Mouse (Mus musculus): ENCODE data around the gene Tex2.
"Not testable (repeated sequence)": the region's sequence is repeated elsewhere in the genome, so short reads cannot be mapped to it uniquely, and the experiment has no call there.

Gene Tex2

DNA sequence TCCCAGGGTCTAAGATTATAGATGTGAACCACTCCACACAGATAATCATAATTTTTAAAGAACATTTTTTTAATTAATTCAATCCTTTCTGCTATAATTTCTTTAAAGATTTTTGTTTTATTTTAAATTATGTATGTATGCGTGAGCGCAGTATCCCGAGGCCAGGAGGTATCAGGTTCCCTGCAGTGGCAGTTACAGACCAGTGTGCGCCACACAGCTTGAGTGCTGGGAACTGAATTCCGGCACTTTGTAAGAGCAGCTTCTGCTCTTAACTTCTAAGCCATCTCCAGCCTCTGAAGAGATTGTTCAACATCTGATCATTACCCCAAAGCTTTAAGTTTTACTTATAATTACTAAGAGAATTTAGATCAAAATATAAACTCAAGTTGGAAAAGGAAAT lies 23.1 kb downstream of the Tex2 start:
- in situ Hi-C loops (cut with MboI; ENCODE audit: low pct_unique_long_range_greater_than_20kb in 1 of 2, low sequenced_read_pairs in 2 of 2, unreplicated experiment in 1 of 2): no loop called here

DNA sequence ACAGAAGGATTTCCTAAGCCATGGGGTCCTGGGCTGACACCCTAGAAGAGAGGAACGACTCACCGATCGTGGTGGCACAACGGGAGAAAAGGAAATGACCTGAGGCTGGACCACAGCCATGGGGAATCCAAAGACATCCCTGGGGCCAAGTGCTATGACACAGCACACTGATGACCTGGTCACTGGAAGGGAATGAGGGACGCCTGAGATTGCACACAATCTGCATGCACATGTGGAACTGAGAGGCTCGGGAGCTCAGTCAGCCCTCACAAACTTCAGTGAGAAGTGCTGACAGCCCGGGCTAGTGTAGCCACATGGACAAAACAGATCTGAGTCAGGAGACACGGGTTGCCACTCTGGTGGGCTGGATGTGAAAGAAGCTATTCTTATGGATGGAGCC lies 24.4 kb downstream of the Tex2 start:
- in situ Hi-C loops (cut with MboI; ENCODE audit: low pct_unique_long_range_greater_than_20kb in 1 of 2, low sequenced_read_pairs in 2 of 2, unreplicated experiment in 1 of 2): no loop called here

DNA sequence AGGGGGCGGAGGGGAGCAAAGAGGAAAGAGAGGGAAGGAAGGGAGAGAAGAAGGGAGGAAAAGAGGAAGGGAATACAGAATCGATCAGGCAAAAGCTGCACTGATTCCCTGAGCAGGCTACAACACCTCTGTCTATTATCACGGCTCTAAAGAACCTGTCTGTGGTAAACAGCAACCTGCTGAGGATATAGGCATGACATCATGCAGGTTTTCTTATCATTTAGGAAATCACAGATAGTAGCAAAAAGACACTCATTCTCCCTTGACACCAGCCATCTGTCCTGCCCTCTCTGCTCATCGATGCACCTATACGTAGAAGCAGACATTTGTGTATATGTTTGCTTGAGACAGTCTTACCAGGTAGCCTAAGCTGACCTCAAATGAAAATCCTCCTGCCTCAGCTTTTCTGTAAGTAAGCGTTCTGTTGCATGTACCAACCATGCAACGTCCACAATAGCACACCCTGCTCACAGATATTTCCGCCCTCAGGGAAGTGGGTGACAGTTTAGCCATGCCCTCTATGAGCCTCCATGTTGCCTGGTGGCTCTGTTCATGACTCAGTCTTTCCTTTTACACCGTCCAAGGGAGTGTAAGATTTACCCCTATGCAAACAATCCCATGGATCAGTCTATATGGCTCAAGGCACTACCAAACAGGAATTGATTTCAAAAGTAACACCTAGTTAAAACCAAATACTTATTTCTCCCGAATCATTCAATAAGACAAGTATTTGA lies 25.3 kb downstream of the Tex2 start:
- in situ Hi-C loops (cut with MboI; ENCODE audit: low pct_unique_long_range_greater_than_20kb in 1 of 2, low sequenced_read_pairs in 2 of 2, unreplicated experiment in 1 of 2): no loop called here

DNA sequence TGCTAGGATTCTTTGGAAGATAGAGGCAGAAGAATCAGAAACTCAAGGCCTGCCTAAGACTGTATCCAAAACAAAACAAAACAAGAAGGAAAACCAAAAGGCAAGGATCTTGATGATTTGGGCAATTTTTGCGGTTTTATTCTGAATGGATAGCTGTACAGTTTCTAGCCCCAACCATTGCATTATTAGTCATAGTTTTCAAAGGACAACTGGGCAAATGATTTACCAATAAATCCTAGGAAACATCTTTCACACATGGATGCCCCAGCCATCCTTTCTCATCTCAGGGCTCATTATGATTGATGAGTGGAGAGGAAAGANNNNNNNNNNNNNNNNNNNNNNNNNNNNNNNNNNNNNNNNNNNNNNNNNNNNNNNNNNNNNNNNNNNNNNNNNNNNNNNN lies 29.4 kb downstream of the Tex2 start:
- in situ Hi-C loops (cut with MboI; ENCODE audit: low pct_unique_long_range_greater_than_20kb in 1 of 2, low sequenced_read_pairs in 2 of 2, unreplicated experiment in 1 of 2): no loop called here

DNA sequence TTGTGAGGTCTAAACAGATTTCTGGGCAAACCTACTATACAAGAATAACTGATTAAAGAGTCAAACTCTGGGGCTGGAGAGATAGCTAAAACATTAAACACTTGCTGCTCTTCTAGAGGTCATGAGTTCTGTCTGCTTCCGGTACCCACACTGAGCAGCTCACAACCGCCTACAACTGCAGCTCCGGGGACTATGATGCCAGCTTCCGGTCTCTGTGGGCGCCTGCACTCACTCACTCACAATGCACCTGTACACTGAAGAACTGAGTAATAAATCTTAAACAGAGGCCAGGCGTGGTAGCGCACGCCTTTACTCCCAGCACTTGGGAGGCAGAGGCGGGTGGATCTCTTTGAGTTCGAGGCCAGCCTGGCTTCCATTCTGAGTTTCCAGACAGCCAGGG lies 31.9 kb downstream of the Tex2 start:
- in situ Hi-C loops (cut with MboI; ENCODE audit: low pct_unique_long_range_greater_than_20kb in 1 of 2, low sequenced_read_pairs in 2 of 2, unreplicated experiment in 1 of 2): no loop called here

DNA sequence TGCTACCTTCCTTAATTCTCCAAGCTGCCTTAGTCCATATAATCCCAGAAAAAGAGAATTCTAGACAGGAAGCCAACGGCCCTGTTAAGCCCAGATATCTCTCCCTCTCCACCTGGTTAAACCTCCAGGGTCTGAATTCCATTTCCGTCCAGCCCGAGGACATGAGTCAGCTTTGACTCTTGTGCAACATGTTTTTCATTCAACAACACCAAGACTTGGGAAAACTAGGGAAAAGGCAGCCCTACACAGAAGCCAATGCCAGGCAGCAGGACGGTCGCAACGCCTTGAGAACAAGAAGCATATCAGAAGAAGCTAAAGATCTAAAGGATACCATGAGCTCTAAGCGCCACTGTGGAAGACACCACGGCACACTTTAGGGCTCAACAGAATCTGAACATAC lies 32.8 kb downstream of the Tex2 start:
- in situ Hi-C loops (cut with MboI; ENCODE audit: low pct_unique_long_range_greater_than_20kb in 1 of 2, low sequenced_read_pairs in 2 of 2, unreplicated experiment in 1 of 2): no loop called here

DNA sequence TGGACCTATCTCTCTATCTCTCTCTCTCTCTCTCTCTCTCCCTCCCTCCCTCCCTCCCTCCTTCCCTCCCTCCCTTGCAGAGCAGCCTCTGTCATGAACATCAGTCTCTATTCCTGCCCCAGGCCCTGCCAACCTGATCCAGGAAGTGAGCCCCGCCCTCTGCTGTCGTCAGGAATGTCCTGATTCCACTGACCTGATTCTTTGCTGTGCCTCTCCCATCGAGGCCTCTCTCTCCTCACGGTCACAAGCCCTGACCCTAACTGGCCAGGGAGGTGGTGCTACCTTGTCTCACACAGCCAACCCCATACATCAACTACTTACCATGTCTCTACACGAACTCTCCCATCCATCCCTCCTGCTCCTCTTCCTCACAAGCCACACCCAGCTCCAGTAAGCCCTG lies 33.3 kb downstream of the Tex2 start:
- in situ Hi-C loops (cut with MboI; ENCODE audit: low pct_unique_long_range_greater_than_20kb in 1 of 2, low sequenced_read_pairs in 2 of 2, unreplicated experiment in 1 of 2): no loop called here

DNA sequence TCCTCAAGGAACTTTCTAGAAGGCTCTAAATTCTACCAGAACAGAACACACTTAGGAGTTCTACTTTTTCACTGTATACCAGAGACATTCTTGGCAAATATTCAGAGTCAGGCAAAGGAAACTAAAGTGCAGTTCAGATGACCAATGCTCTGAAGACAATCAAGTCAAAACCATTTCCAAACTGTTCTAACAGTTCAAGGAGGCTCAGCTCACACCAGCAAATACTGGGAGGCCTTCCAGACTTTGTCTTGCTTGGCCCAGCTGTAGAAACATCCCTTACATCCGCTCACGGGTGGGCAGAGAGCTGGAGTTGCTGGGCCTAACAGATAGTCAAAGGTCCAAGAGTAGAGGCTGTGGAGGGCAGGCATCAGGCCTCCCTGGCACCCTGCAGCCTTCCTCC lies 34.1 kb downstream of the Tex2 start:
- in situ Hi-C loops (cut with MboI; ENCODE audit: low pct_unique_long_range_greater_than_20kb in 1 of 2, low sequenced_read_pairs in 2 of 2, unreplicated experiment in 1 of 2): no loop called here

DNA sequence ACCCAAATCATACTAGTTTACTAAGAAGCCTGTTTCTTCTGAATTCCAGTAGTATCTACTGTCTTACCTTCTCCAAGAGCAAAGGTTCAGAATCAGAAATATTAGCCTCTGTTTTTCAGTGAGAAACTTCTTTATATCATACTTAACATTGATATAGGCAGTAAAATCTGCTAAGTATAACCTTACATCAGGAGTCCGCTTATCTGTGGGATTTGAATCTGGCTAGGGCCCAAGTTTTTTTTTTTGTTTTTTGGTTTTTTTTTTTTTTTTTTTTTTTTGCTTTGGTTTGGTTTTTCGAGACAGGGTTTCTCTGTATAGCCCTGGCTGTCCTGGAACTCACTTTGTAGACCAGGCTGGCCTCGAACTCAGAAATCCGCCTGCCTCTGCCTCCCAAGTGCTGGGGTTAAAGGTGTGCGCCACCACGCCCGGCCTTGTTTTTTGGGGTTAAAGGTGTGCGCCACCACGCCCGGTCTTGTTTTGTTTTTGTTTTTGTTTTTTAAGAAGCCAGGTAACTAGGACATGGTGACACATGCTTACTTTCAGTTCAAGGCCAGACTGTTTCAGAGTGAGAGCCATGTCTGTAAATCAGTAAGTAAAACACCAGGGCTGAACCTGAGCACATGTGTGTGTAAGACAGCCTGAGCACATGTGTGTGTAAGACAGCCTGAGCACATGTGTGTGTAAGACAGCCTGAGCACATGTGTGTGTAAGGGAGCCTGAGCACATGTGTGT lies 35.4 kb downstream of the Tex2 start:
- in situ Hi-C loops (cut with MboI; ENCODE audit: low pct_unique_long_range_greater_than_20kb in 1 of 2, low sequenced_read_pairs in 2 of 2, unreplicated experiment in 1 of 2): not testable (repeated sequence)

DNA sequence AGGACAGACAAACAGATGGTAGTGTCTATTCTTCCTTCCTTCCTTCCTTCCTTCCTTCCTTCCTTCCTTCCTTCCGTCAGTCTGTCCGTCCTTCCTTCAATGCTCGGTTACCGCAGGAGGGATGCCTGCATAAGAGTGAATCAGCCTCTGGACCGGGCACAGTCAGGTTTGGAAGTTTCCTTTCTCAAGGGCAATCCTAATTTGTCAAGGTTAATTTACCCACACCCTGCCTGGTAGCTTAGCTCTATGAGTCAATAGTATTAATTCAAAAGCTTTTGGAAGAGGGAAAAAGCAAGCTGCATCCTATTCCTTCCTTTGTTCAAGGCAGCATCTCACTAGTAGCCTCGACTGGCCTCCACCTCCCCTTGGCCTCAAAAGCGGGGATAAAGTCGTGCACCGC lies 38.8 kb downstream of the Tex2 start:
- in situ Hi-C loops (cut with MboI; ENCODE audit: low pct_unique_long_range_greater_than_20kb in 1 of 2, low sequenced_read_pairs in 2 of 2, unreplicated experiment in 1 of 2): no loop called here

DNA sequence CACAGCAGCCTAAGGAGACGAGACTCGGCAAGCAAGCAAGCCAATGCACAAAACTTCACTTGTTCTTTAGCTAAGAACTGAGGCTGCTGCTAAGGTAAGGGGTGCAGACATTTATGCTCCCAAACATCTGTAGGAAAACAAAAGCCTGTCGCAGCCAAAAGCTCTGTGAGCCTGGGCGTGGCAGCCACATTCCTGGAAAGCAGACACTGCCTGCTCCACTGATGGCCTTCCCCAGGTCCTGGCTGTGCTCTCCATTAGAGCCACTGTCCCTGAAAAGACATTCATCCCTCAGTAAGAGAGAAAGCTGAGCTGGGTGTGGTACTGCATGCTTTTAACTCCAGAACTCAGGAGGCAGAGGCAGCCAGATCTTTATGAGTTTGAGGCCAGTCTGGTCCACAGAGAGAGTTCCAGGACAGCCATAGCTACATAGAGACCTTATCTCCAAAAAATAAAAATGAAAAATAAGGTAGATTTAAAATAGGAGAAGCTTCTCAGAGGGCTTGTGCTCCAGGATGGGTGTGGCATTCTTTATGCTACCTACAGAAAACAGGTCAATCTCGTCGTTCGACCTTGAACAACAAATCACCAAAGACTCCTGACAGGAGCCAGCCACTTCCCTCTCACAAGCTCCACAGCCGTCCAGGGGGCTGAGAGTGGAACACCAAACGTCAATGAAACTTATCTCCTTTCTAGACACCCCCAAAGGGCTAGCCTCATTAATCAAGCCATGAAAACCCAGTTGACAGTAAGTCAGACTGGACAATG lies 39.6 kb downstream of the Tex2 start:
- in situ Hi-C loops (cut with MboI; ENCODE audit: low pct_unique_long_range_greater_than_20kb in 1 of 2, low sequenced_read_pairs in 2 of 2, unreplicated experiment in 1 of 2): no loop called here

DNA sequence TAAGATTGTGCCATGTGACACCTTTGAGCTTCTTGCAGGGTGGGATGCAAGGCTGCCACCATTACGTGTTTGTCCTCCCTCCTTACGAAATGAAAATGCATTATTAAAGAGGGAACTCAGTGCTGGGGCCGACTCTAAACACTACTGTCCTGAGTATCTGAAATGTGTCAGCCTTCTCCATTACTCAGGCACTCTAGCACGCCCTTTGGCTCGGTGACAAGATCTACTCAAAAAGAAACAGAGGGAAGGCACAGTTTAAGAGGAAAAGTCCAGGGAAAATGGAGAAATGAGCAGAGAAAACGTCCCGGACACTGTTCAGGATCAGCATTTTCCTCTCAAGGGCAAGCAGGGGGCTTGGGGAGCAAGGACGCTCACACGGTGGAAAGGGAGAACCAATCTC lies 40.3 kb downstream of the Tex2 start:
- in situ Hi-C loops (cut with MboI; ENCODE audit: low pct_unique_long_range_greater_than_20kb in 1 of 2, low sequenced_read_pairs in 2 of 2, unreplicated experiment in 1 of 2): no loop called here

DNA sequence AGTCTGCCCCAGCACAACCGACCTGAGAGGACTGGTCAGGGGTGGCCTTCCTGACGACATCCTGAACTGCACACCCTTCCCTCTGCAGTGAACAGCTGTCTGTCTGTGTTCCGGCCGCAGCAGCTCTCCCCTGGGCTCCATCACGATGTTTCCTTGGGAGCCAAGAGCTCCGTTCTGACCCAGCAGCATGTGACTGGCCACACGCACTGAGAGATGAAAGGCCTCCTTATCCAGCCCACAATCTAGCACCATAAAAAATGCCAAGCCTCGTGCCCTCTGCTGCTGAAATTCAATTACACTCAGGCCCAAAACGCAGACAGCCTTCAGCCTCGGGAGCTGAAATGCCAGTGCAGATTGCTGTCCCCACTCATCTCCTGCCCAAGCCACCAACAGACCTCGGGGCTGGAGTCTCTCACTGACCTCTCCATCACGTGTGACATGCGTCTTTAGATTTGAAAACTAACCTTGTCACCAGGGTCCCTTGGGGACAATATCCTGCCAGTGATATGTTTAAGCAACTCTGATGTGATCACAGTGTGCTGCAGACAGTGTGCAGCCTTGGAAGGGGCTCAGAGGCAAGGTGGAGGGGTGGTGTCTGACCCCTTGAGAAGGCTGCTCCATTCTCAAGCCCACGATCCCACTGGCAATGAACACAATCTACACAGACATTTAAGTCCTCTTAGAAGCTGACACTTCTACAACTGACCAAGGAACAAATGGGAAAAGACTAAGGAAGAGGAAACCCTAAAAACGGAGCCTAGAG lies 41.0 kb downstream of the Tex2 start:
- in situ Hi-C loops (cut with MboI; ENCODE audit: low pct_unique_long_range_greater_than_20kb in 1 of 2, low sequenced_read_pairs in 2 of 2, unreplicated experiment in 1 of 2): no loop called here

DNA sequence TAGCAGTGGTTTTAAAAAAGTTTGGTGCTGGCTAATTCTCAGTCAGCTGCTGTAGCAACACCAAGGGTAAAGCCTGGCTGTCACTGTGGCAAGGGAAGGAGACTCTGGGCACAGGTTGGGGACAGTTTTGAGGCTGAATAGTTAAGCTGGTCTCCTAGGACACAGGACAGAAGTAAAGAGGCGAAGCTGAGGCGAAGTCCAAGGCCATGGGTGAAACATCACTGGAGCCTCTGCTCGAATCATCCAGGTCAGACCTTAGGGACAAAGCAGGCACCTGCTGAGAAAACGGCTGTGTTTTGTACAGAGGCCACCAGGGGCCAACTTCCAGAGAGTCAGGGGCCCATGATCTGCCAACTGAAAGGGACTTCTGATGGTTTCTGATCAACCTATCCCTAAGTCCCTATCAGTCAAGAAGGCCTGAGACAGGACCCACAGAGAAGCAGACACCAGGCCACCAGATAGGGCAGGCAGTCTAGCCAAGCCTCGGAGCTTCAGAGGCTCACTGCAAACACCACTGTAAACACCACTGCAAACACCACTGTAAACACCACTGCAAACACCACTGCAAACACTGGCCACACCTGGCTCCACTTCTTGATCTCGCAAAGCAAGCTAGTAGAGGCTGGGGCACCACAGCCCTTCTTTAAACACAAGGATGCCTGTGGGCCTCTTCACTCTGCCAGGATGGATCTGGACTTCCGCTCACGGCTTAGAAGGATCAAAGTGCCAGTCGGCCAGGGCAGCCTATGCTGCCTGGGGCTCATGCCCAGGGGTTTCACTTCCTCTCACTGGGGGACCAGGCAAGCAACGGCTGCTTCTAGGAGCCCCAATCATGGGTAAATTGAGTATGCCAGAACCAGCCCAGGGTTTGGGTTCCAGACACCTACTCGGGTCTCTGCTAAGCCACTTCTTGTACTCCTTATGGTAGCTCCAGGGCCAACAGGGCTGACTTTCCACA lies 41.9 kb downstream of the Tex2 start:
- in situ Hi-C loops (cut with MboI; ENCODE audit: low pct_unique_long_range_greater_than_20kb in 1 of 2, low sequenced_read_pairs in 2 of 2, unreplicated experiment in 1 of 2): no loop called here

DNA sequence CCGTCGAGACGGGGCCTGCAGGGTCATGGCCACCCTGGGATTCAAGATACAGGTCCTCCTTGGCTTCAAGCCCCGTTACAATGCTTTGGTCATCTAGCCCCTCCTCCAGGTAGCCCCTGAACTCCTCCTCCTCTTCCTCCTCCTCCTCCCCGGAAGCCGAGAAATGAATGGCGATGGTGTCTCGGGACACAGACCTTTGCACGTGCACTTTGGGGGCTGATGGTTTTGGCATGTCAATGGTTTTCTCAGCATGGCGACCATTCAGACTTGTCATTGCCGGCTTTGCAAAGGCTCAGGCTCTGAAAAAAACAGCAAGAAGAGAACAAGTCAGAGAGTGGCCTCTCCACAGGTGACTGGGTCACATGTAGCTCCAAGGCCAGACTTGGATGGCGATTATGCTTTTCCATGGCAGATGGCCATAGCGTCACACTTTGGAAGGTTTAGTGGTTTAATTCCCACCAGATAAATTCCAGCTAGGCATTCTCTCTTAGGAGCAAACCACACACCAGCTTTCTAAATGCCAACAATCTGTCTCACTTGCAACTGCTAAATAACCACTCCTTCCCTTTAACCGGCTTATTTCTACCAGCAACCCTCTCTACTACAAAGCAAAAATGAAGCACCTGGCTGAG lies 44.8 kb downstream of the Tex2 start:
- in situ Hi-C loops (cut with MboI; ENCODE audit: low pct_unique_long_range_greater_than_20kb in 1 of 2, low sequenced_read_pairs in 2 of 2, unreplicated experiment in 1 of 2): no loop called here

DNA sequence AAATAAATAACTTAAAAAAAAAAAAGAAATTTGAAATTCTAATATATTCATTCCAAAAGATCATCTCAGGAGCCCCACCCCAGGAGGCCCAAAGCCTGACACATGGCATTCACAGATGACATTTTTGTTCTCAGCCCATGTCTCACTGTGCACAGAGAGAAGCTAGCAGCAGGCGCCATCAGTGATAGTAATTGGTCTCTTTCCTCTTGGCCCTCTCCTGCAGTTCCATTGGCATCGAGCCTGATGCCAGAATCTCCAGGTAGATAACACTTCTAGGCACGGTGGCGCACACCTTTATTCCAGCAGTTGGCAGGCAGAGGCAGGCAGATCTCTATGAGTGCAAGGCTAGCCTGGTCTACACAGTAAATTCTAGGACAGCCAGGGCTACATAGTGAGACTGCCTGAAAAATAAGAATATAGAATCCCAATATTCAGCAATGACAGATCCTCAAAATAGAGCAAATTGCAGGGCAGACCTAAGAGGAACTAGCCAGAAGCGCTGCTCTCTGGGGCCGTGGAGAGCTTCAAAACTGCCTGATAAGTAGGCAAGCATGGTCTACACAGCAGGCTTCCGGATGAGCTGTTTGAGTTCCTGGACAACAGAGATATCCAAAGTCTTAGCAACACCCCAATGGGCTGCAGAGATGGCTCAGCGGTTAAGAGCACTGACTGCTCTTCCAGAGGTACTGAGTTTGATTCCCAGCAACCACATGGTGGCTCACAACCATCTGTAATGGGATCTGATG lies 47.0 kb downstream of the Tex2 start:
- in situ Hi-C loops (cut with MboI; ENCODE audit: low pct_unique_long_range_greater_than_20kb in 1 of 2, low sequenced_read_pairs in 2 of 2, unreplicated experiment in 1 of 2): no loop called here

DNA sequence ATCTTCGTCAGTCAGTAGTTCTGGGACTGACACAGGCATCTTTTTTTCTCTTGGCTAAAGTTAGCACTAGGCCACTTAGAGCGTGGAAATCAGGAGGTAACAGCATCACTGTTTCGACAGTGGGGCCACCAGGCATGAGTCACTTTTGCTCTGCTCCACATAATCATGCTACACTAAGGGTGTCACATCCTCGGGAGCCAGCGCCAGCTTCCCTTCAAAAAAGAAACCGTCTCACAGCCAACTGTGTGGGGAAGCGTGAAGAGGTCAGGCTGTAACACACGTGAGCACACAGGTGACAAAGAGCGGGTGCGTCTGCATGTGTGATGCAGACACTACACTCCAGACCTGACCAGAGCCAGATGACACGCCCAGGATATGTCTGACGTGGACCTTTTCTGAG lies 49.0 kb downstream of the Tex2 start:
- in situ Hi-C loops (cut with MboI; ENCODE audit: low pct_unique_long_range_greater_than_20kb in 1 of 2, low sequenced_read_pairs in 2 of 2, unreplicated experiment in 1 of 2): no loop called here
